Mouse (Mus musculus) embryonic fibroblast, embryonic 13.5 days (primary cell): Measurements from ENCODE around the gene Slc11a2.

Experiments used
- CTCF ChIP-seq: IDR thresholded peaks from 2 replicates; pipeline ENCODE4 v1.5.1; 2011; ENCODE audit warnings: mild to moderate bottlenecking, control low read depth, low read length, moderate library complexity, borderline replicate concordance; ENCODE audit not compliant: insufficient read depth
- POLR2A ChIP-seq: IDR thresholded peaks from 2 replicates; pipeline ENCODE4 v1.6.1; 2011; ENCODE audit warnings: low read depth, mild to moderate bottlenecking, control low read depth, low read length, moderate library complexity

- TF ChIP-seq CTCF (no peak), POLR2A (no peak)
These were observed 3.5 kb upstream of the Slc11a2 start for GRCm38 (mm10) chr15:100428296-100428905.
